Mouse (Mus musculus) heart, postnatal 0 days (tissue): ENCODE data around the gene Arid2. TPM values are rescaled to one million over a fixed set of nuclear protein-coding genes. Genes with fewer than 3 reads are reported as not detected.
A peak's percentile ranks its signal among the peaks of the same experiment; 100 is the strongest.
"Not testable (repeated sequence)": the region's sequence is repeated elsewhere in the genome, so short reads cannot be mapped to it uniquely, and the experiment has no call there.

Experiments
- ATAC-seq: fragments of 200-750 bp; cut with Nextera tagmentation; 2 replicates; pipeline ENCODE4 v1.8.0; 2017; ENCODE audit warnings: low read depth, moderate number of reproducible peaks, moderate library complexity; ENCODE audit not compliant: insufficient read depth
- DNase-seq: peaks from one replicate; pipeline ENCODE4 v3.0.0-alpha.2; 2016; ENCODE audit warnings: low spot score
- H3K27ac ChIP-seq: fragments of 300-500 bp; sonication (generic); 2 replicates; pipeline ENCODE4 v1.5.1; 2014; ENCODE audit warnings: low read depth, mild to moderate bottlenecking
- H3K27me3 ChIP-seq: fragments of 300-500 bp; sonication (generic); 2 replicates; pipeline ENCODE4 v1.6.1; 2014; ENCODE audit warnings: low read length, mixed read lengths; ENCODE audit not compliant: control insufficient read depth, insufficient read depth
- H3K36me3 ChIP-seq: fragments of 300-500 bp; sonication (generic); replicated peaks from 2 replicates; pipeline ENCODE4 v1.6.1; 2014; ENCODE audit warnings: low read length, mixed read lengths; ENCODE audit not compliant: control insufficient read depth, insufficient read depth
- H3K4me1 ChIP-seq: fragments of 300-500 bp; sonication (generic); 2 replicates; pipeline ENCODE4 v1.6.1; 2014; ENCODE audit warnings: antibody characterized with exemption; ENCODE audit not compliant: control insufficient read depth, insufficient read depth
- H3K4me2 ChIP-seq: fragments of 300-500 bp; sonication (generic); 2 replicates; pipeline ENCODE4 v1.6.1; 2014; ENCODE audit warnings: low read depth, mild to moderate bottlenecking, low read length, moderate library complexity
- H3K4me3 ChIP-seq: fragments of 300-500 bp; sonication (generic); 2 replicates; pipeline ENCODE4 v1.5.1; 2014; ENCODE audit warnings: low read depth, low read length
- H3K9ac ChIP-seq: fragments of 300-500 bp; sonication (generic); replicated peaks from 2 replicates; pipeline ENCODE4 v1.6.1; 2014; ENCODE audit warnings: low read depth, low read length, mixed read lengths
- H3K9me3 ChIP-seq: fragments of 300-500 bp; sonication (generic); replicated peaks from 2 replicates; pipeline ENCODE4 v1.6.1; 2016; ENCODE audit warnings: low read length; ENCODE audit not compliant: control insufficient read depth
- CTCF ChIP-seq: IDR thresholded peaks from 2 replicates; pipeline ENCODE4 v1.5.1; 2016; ENCODE audit warnings: antibody characterized with exemption, control low read depth, low read depth
- EP300 ChIP-seq: IDR thresholded peaks from 2 replicates; pipeline ENCODE4 v1.6.1; 2016; ENCODE audit warnings: antibody characterized with exemption, low read depth
- WGBS: fragments of 180-500 bp; shearing (Covaris S2); extraction: QIAGEN DNeasy Blood & Tissue Kit; methylation state at CpG from one replicate; pipeline ENCODE4 v1.1.7; 2014; 5-methylcytosine and 5-hydroxymethylcytosine counted together
- polyA plus RNA-seq: library from polyadenylated mRNA; unstranded; fragments of >200 nt; fragmentation: Nextera tagmentation; extraction: Ambion mirVana; gene quantifications from 2 replicates; pipeline ENCODE4 v1.2.1, GENCODE M21; 2015
- total RNA-seq: library from RNA; depleted of rRNA; stranded (reverse); fragments of >200 nt; gene quantifications from 2 replicates; pipeline ENCODE4 v1.2.3, GENCODE M21; 2014; ENCODE audit warnings: low replicate concordance

Gene Arid2
- total and polyA plus RNA-seq, 2 experiments from 2014 or later = 8.2 to 28.4 TPM

GRCm38 (mm10) chr15:96406253-96406652, 118.9 kb downstream of the Arid2 start:
- ATAC-seq (no peak), DNase-seq (no peak)
- Histone ChIP-seq H3K9me3 (no peaks in the 10 kb centered on the region), H3K9ac (no peak overlapping the region), H3K36me3 (peaks cover 38% of the 10 kb centered on the region), H3K27me3 (no peaks in the 10 kb centered on the region), H3K27ac (no peak overlapping the region), H3K4me2 (no peak overlapping the region), H3K4me1 (no peaks in the 10 kb centered on the region), H3K4me3 (no peak overlapping the region)
- TF ChIP-seq EP300 (no peak), CTCF (no peak)
- WGBS = 78% methylated on average over 4 of the region's 4 CpGs

GRCm38 (mm10) chr15:96407151-96407550, 119.8 kb downstream of the Arid2 start:
- Histone ChIP-seq H3K4me2 (no peak overlapping the region), H3K27me3 (no peaks in the 10 kb centered on the region), H3K36me3 (peaks cover 40% of the 10 kb centered on the region), H3K4me3 (no peak overlapping the region), H3K27ac (peak overlapping the region; percentile 8; the same call in 1 of the 2 replicates), H3K4me1 (no peaks in the 10 kb centered on the region), H3K9ac (no peak overlapping the region), H3K9me3 (no peaks in the 10 kb centered on the region)
- DNase-seq (no peak), ATAC-seq (no peak)
- WGBS = 70% methylated on average over 2 of the region's 2 CpGs
- no peak for TF ChIP-seq EP300
- TF ChIP-seq CTCF = no peak

GRCm38 (mm10) chr15:96408717-96409121, 121.4 kb downstream of the Arid2 start:
- TF ChIP-seq CTCF = no peak
- TF ChIP-seq EP300 = no peak
- ATAC-seq (peak; percentile 36; the same call in 1 of the 2 replicates), DNase-seq (no peak)
- WGBS = 84% methylated on average over 6 of the region's 6 CpGs
- no peak overlapping the region for H3K27ac ChIP-seq
- no peaks in the 10 kb centered on the region for H3K9me3 ChIP-seq
- no peak overlapping the region for H3K4me3 ChIP-seq
- H3K9ac ChIP-seq = no peak overlapping the region
- H3K4me2 ChIP-seq = no peak overlapping the region
- no peaks in the 10 kb centered on the region for H3K27me3 ChIP-seq
- H3K4me1 ChIP-seq = no peaks in the 10 kb centered on the region
- H3K36me3 ChIP-seq = peaks cover 50% of the 10 kb centered on the region

- H3K4me2 ChIP-seq = no peak overlapping the region
- H3K9me3 ChIP-seq = no peaks in the 10 kb centered on the region
- H3K36me3 ChIP-seq = peaks cover 95% of the 10 kb centered on the region
- no peak for TF ChIP-seq CTCF
- no peak for TF ChIP-seq EP300
- no peak overlapping the region for H3K4me3 ChIP-seq
- H3K9ac ChIP-seq = no peak overlapping the region
- DNase-seq (no peak), ATAC-seq (no peak)
- H3K4me1 ChIP-seq = no peaks in the 10 kb centered on the region
- 85% methylated on average over 12 of the region's 12 CpGs for WGBS
- H3K27ac ChIP-seq = no peak overlapping the region
- no peaks in the 10 kb centered on the region for H3K27me3 ChIP-seq
These were observed 130.8 kb downstream of the Arid2 start for GRCm38 (mm10) chr15:96418161-96418560.

- H3K9ac ChIP-seq = no peak overlapping the region
- no peaks in the 10 kb centered on the region for H3K27me3 ChIP-seq
- H3K27ac ChIP-seq = no peak overlapping the region
- H3K4me2 ChIP-seq = no peak overlapping the region
- ATAC-seq = no peak
- H3K36me3 ChIP-seq = peaks cover 92% of the 10 kb centered on the region
- H3K9me3 ChIP-seq = no peaks in the 10 kb centered on the region
- no peak for DNase-seq
- WGBS = 92% methylated on average over 8 of the region's 8 CpGs
- H3K4me3 ChIP-seq = no peak overlapping the region
- TF ChIP-seq EP300 (no peak), CTCF (no peak)
- no peaks in the 10 kb centered on the region for H3K4me1 ChIP-seq
These were observed 132.6 kb downstream of the Arid2 start for GRCm38 (mm10) chr15:96419920-96420319.

- DNase-seq (no peak), ATAC-seq (no peak)
- no peaks in the 10 kb centered on the region for H3K27me3 ChIP-seq
- 100% methylated on average over 1 of the region's 1 CpGs for WGBS
- H3K9me3 ChIP-seq = no peaks in the 10 kb centered on the region
- no peak overlapping the region for H3K4me2 ChIP-seq
- TF ChIP-seq CTCF = 0 out of 2 replicates have a peak, but pooled peaks have one; percentile 9
- TF ChIP-seq EP300 = no peak
- no peaks in the 10 kb centered on the region for H3K4me1 ChIP-seq
- peaks cover 56% of the 10 kb centered on the region for H3K36me3 ChIP-seq
- no peak overlapping the region for H3K27ac ChIP-seq
- H3K4me3 ChIP-seq = no peak overlapping the region
- H3K9ac ChIP-seq = no peak overlapping the region
These were observed 146.9 kb downstream of the Arid2 start for GRCm38 (mm10) chr15:96434202-96434601.

GRCm38 (mm10) chr15:96441480-96441879, 154.2 kb downstream of the Arid2 start:
- not testable (repeated sequence) for H3K27ac ChIP-seq, H3K9me3 ChIP-seq, DNase-seq, H3K4me3 ChIP-seq, H3K4me2 ChIP-seq, H3K27me3 ChIP-seq, H3K4me1 ChIP-seq, H3K9ac ChIP-seq, ATAC-seq
- peaks cover 38% of the 10 kb centered on the region for H3K36me3 ChIP-seq
- WGBS = 73% methylated on average over 3 of the region's 6 CpGs
